Mouse (Mus musculus): ENCODE data around the gene Hhat.

- TF ChIP-seq E2F4 (IDR thresholded peaks at IDR 0.05; ENCODE audit: insufficient replicate concordance, low read depth, low read length) = no peak
- no peak for TF ChIP-seq CTCF (conservative IDR thresholded peaks at IDR 0.05 in 1 of 2, IDR thresholded peaks at IDR 0.05 in 1 of 2; ENCODE audit: low read depth in 2 of 2, low read length in 2 of 2)
- no peak for TF ChIP-seq UBTF (IDR thresholded peaks at IDR 0.05; ENCODE audit: low read depth, low read length)
- no peak for TF ChIP-seq ZNF384 (IDR thresholded peaks at IDR 0.05; ENCODE audit: low read depth, low read length)
- TF ChIP-seq TCF12 (IDR thresholded peaks at IDR 0.05; ENCODE audit: low read depth, low read length) = no peak
- no peak for TF ChIP-seq MAX (IDR thresholded peaks at IDR 0.05; ENCODE audit: low read length)
Measured at GRCm38 (mm10) chr1:192800338-192800737, 29.3 kb upstream of the Hhat start.
